Mouse (Mus musculus) CH12.LX (cell line): ENCODE data around the gene Ndufa12.

ENCODE experiments used
- CHD2 ChIP-seq: IDR thresholded peaks from 2 replicates; pipeline ENCODE4 v1.6.1; 2011; ENCODE audit warnings: low read length, improper control_type of control experiment
- CTCF ChIP-seq, 2 experiments: IDR thresholded peaks in 1 of 2; conservative IDR thresholded peaks in 1 of 2; 2 replicates each; pipeline ENCODE4 v1.5.1; 2011 to 2012; ENCODE audit warnings: low read depth in 2 of 2, low read length in 2 of 2, improper control_type of control experiment in 1 of 2, inconsistent platforms in 1 of 2, mild to moderate bottlenecking in 1 of 2, moderate library complexity in 1 of 2
- E2F4 ChIP-seq: IDR thresholded peaks from 2 replicates; pipeline ENCODE4 v1.6.1; 2011; ENCODE audit warnings: low read depth, low read length, improper control_type of control experiment; ENCODE audit not compliant: insufficient replicate concordance
- EP300 ChIP-seq: IDR thresholded peaks from 2 replicates; pipeline ENCODE4 v1.6.1; 2011; ENCODE audit warnings: low read length, improper control_type of control experiment
- GABPA ChIP-seq: IDR thresholded peaks from 2 replicates; pipeline ENCODE4 v1.6.1; 2012; ENCODE audit warnings: low read depth, low read length, improper control_type of control experiment, inconsistent platforms; ENCODE audit not compliant: insufficient replicate concordance
- HCFC1 ChIP-seq: IDR thresholded peaks from 2 replicates; pipeline ENCODE4 v1.6.1; 2012; ENCODE audit warnings: low read depth, mild to moderate bottlenecking, inconsistent platforms, low read length, improper control_type of control experiment
- KAT2A ChIP-seq: IDR thresholded peaks from 2 replicates; pipeline ENCODE4 v1.6.1; 2012; ENCODE audit warnings: low read length, improper control_type of control experiment, inconsistent platforms; ENCODE audit not compliant: insufficient replicate concordance
- MAX ChIP-seq: IDR thresholded peaks from 2 replicates; pipeline ENCODE4 v1.6.1; 2011; ENCODE audit warnings: low read length, improper control_type of control experiment
- MYC ChIP-seq: IDR thresholded peaks from 2 replicates; pipeline ENCODE4 v1.6.1; 2011; ENCODE audit warnings: low read depth, mild to moderate bottlenecking, improper control_type of control experiment, low read length
- POLR2A ChIP-seq: IDR thresholded peaks from 2 replicates; pipeline ENCODE4 v1.6.1; 2011; ENCODE audit warnings: low read depth, mild to moderate bottlenecking, improper control_type of control experiment, low read length
- USF1 ChIP-seq: IDR thresholded peaks from 2 replicates; pipeline ENCODE4 v1.6.1; 2014; ENCODE audit warnings: low read depth, mild to moderate bottlenecking, inconsistent platforms, low read length, improper control_type of control experiment
- ZC3H11A ChIP-seq: IDR thresholded peaks from 2 replicates; pipeline ENCODE4 v1.6.1; 2012; ENCODE audit warnings: low read depth, mild to moderate bottlenecking, inconsistent platforms, low read length, improper control_type of control experiment

DNA sequence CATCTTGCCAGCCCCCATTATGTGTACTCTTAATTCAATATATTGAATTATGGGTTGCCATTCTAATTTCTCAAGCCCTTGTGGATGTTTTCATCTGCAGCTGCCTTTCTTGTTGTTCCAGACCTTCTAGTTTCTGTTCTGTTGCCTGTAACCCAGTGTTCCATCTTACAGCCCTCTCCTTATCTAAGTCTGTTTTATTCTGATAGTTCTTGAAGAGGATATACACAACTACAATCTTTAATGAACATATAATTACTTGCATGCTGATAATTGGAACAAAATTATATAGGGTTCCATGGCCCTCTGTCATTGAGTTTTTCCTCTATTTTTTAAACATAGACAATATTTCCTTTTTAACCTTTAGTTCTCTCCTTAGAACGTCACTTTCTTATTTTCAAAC, 62.0 kb downstream of the Ndufa12 start:
- no peak for TF ChIP-seq POLR2A
- TF ChIP-seq EP300: no peak
- TF ChIP-seq CTCF (conservative IDR thresholded peaks at IDR 0.05 in 1 of 2, IDR thresholded peaks at IDR 0.05 in 1 of 2; ENCODE audit: low read depth in 2 of 2, low read length in 2 of 2): no peak
- TF ChIP-seq HCFC1: no peak
- no peak for TF ChIP-seq ZC3H11A
- no peak for TF ChIP-seq USF1
- TF ChIP-seq E2F4: no peak
- TF ChIP-seq MAX: no peak
- no peak for TF ChIP-seq GABPA
- no peak for TF ChIP-seq CHD2
- no peak for TF ChIP-seq MYC
- TF ChIP-seq KAT2A: no peak
